Mouse (Mus musculus): ENCODE measurements around the gene Gm42688.

- TF ChIP-seq CTCF (IDR thresholded peaks at IDR 0.05; ENCODE audit: extremely low read depth, insufficient read length, insufficient replicate concordance, low read depth, low read length) (no peak), POLR2A (IDR thresholded peaks at IDR 0.05; ENCODE audit: low read depth, low read length) (no peak)
Measured at GRCm38 (mm10) chr6:83155552-83156238, 54.3 kb downstream of the Gm42688 start.
